In the genomic region with DNA sequence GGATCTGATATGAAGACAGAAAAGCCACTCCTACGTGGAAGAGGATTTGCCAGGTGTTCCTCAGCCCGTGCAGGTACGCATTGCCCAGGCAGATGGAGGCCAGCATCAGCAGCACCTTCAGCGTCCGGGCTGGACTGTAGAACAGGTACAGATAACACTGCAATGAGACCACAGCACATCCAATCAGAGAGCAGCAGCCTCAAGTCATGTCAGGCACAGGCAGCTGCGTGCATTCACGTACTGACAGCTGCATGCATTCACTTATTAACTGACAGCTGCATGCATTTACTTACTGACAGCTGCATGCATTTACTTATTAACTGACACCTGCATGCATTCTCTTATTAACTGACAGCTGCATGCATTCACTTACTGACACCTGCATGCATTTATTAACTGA, we compare ENCODE assay signal across 18 mouse cellular contexts. TPM values are rescaled to one million over a fixed set of nuclear protein-coding genes. Genes with fewer than 3 reads are reported as not detected.
"Had no signal": no experiment of that assay in that cellular context is flagged by ENCODE, and none has a peak within 500 bp of the region (broad histone marks: within the 10 kb centered on the region; RNA-seq: fewer than 3 reads in every experiment).

No protein-coding gene starts in this region.

- H3K4me1 ChIP-seq: stomach, embryonic 15.5 days had no signal

- H3K9me3 ChIP-seq: neural tube, embryonic 13.5 days; neural tube, embryonic 15.5 days; stomach, embryonic 15.5 days had no signal

- DNase-seq: retina, postnatal 1 day; right cerebral cortex, adult 18-20 months; right cerebral cortex, postnatal 14 days; right cerebral cortex, postnatal 25 days; right cerebral cortex, postnatal 4 days; spleen, adult 18-20 months; thymus, adult 18-20 months; thymus, adult 2 months; thymus, postnatal 14 days; thymus, postnatal 25 days; thymus, postnatal 36 days; thymus, postnatal 4 days had no signal

- H3K4me3 ChIP-seq: neural tube, embryonic 13.5 days; neural tube, embryonic 15.5 days; stomach, embryonic 15.5 days had no signal

- H3K4me2 ChIP-seq: neural tube, embryonic 13.5 days; neural tube, embryonic 15.5 days; stomach, embryonic 15.5 days had no signal

- H3K9ac ChIP-seq: neural tube, embryonic 13.5 days; neural tube, embryonic 15.5 days; stomach, embryonic 15.5 days had no signal

- H3K27ac ChIP-seq: neural tube, embryonic 13.5 days; neural tube, embryonic 15.5 days; stomach, embryonic 15.5 days; stomach, postnatal 0 days had no signal

- H3K27me3 ChIP-seq: neural tube, embryonic 13.5 days; neural tube, embryonic 15.5 days; stomach, embryonic 15.5 days had no signal

RNA-seq across cellular contexts. Expression of a gene that starts 42.8 kb away (rescaled TPM):
- total RNA-seq: neutrophil, adult 5-6 weeks had no signal
- polyA plus RNA-seq: neural tube, embryonic 13.5 days; neural tube, embryonic 14.5 days; neural tube, embryonic 15.5 days had no signal
